Mouse (Mus musculus): ENCODE measurements at regions not wholly inside any gene's neighbourhood (a gene's known extent, or its start where the extent isn't known, plus 50 kb on each side); places are given as distances from the start of the nearest gene placed in this dataset.

GRCm38 (mm10) chr16:7644363-7644762, 780.6 kb downstream of the Tmem114 start:
- no peak for DNase-seq (ENCODE audit: low spot score)

- DNase-seq (ENCODE audit: low spot score) = no peak
These were observed 785.8 kb downstream of the Tmem114 start for GRCm38 (mm10) chr16:7638955-7639755.

GRCm38 (mm10) chr16:7637993-7638392, 786.9 kb downstream of the Tmem114 start:
- no peak for DNase-seq (ENCODE audit: low spot score)

- DNase-seq (ENCODE audit: low spot score) = no peak
These were observed 787.7 kb downstream of the Tmem114 start for GRCm38 (mm10) chr16:7637121-7637700.

GRCm38 (mm10) chr16:7636326-7636725, 788.6 kb downstream of the Tmem114 start:
- no peak for DNase-seq (ENCODE audit: low spot score)

- no peak for DNase-seq (ENCODE audit: low spot score)
These were observed 792.5 kb downstream of the Tmem114 start for GRCm38 (mm10) chr16:7632474-7632873.

- DNase-seq (ENCODE audit: low spot score) = no peak
These were observed 796.6 kb downstream of the Tmem114 start for GRCm38 (mm10) chr16:7628351-7628750.

GRCm38 (mm10) chr16:7606602-7607001, 818.3 kb downstream of the Tmem114 start:
- no peak for DNase-seq (ENCODE audit: low spot score)

- DNase-seq (ENCODE audit: low spot score) = no peak
These were observed 822.5 kb downstream of the Tmem114 start for GRCm38 (mm10) chr16:7602428-7602827.

GRCm38 (mm10) chr16:7574879-7575278, 850.1 kb downstream of the Tmem114 start:
- no peak for DNase-seq (ENCODE audit: low spot score)

- DNase-seq (ENCODE audit: low spot score) = peak; percentile 35
These were observed 864.1 kb downstream of the Tmem114 start for GRCm38 (mm10) chr16:7560841-7561240.

GRCm38 (mm10) chr16:7559177-7559576, 865.8 kb downstream of the Tmem114 start:
- no peak for DNase-seq (ENCODE audit: low spot score)

GRCm38 (mm10) chr16:7558637-7559036, 866.3 kb downstream of the Tmem114 start:
- no peak for DNase-seq (ENCODE audit: low spot score)

GRCm38 (mm10) chr16:7555911-7556310, 869.0 kb downstream of the Tmem114 start:
- DNase-seq (ENCODE audit: low spot score) = no peak

GRCm38 (mm10) chr16:7549568-7549967, 875.4 kb downstream of the Tmem114 start:
- DNase-seq (ENCODE audit: low spot score) = no peak

GRCm38 (mm10) chr16:7544067-7544466, 880.9 kb downstream of the Tmem114 start:
- DNase-seq (ENCODE audit: low spot score) = no peak

GRCm38 (mm10) chr16:7529811-7530210, 895.1 kb downstream of the Tmem114 start:
- DNase-seq (ENCODE audit: low spot score) = no peak

- DNase-seq (ENCODE audit: low spot score) = no peak
These were observed 896.0 kb downstream of the Tmem114 start for GRCm38 (mm10) chr16:7528963-7529362.

- no peak for DNase-seq (ENCODE audit: low spot score)
These were observed 896.8 kb downstream of the Tmem114 start for GRCm38 (mm10) chr16:7527923-7528776.

GRCm38 (mm10) chr16:7518711-7519110, 906.2 kb downstream of the Tmem114 start:
- DNase-seq (ENCODE audit: low spot score) = no peak
